Mouse (Mus musculus) thymus, postnatal 14 days (tissue): ENCODE data around the gene Jmjd7.

Experiments
- DNase-seq: peaks from one replicate; pipeline ENCODE4 v3.0.0; 2021

Gene Jmjd7

GRCm38 (mm10) chr2:120026984-120027949 is at the start of gene Jmjd7, which contains the start of gene Gm28042:
Jmjd7 (plus strand) TSS chr2:120027483.
Gm28042 (plus strand) TSS chr2:120027493.
- peak; percentile 97 for DNase-seq

DNA sequence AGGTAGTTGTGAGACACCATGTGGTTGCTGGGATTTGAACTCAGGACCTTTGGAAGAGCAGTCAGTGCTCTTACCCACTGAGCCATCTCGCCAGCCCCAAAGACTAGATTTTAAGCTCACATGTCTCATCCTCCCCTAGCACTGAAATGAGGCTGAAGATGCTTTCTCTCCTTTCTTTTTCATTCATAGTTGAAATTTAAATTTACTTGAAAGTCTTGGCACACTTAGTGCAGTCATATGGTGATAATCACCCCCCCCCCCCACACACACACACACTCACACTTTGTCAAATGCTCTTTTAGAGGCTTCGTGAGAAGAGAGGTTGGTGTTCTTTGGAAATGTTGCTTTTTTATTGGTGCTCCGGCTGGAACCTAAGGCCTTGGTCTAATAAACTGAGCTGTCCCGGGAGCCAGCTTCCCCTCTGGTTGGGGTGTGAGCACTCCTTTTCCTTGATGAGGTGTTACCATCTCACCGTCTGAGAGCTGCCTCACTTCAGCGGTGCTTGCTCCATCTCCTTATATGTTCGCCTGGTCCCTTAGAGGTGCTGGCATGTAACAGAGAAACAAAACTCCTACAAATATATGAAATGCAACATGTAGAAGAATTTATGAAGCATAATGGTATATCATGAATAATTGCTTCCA is 46.8 kb upstream of the Jmjd7 start:
- DNase-seq = no peak

GRCm38 (mm10) chr2:119981631-119982030 is 45.7 kb upstream of the Jmjd7 start:
- DNase-seq = no peak

GRCm38 (mm10) chr2:119985871-119986270 is 41.4 kb upstream of the Jmjd7 start:
- DNase-seq = no peak

- no peak for DNase-seq
Measured at GRCm38 (mm10) chr2:119986369-119986768, 40.9 kb upstream of the Jmjd7 start.

DNA sequence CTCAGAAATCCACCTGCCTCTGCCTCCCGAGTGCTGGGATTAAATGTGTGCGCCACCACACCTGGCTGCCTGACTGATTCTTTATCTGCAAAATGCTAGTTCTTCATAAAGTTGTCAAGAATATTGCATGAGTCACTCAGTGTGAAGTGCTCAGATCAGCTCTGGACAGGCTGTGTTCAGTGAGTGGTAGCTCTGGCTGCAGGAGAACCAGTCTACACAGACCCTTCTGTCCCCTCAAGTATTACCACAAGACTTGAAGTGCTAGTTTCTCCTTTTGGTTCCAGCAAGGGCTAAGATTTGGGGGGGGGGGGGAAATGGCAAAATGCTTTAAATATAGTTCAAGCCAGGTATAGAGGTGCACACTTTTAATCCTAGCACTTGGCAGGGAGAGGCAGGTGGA is 39.8 kb upstream of the Jmjd7 start:
- DNase-seq = no peak

DNA sequence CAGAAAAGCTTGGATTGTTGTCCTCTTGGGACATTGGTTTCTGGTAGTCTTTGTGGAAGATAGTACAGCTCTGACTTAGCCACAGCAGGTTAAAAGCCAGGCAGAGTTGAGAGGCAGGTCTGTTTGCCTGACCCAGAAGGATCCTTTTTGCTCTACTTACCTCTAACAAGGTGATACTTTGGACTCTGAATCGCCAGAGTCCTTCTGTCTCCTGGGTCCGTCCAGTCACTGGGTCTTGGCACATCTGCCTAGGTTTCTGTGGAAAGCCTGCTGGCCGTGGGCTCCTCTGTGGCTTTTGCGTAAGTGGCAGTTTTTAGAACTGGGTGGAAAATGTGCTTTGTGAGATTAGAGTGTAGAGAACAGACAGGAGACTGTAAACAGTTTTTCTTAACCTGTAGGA is 38.3 kb upstream of the Jmjd7 start:
- DNase-seq = no peak

DNA sequence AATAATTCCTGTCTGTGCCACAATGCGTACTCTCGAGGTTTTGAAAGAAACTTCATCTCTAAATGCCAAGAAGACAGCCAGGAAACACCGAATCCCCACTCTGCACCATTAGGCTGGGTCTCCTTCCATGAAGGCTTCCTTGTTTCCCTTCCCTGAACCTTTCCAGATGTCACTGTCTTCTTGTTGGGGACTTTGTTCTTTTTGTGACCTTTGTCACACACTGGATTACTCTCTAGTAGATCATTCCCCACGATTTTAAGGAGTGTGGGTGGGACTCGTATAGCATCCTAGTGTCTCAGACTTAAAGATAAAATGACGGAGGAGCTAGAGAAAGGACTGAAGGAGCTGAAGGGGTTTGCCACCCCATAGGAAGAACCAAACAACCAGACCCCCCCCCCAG is 36.4 kb upstream of the Jmjd7 start:
- no peak for DNase-seq

GRCm38 (mm10) chr2:119992349-119992748 is 34.9 kb upstream of the Jmjd7 start:
- DNase-seq = no peak

GRCm38 (mm10) chr2:119993515-119993914 is 33.8 kb upstream of the Jmjd7 start:
- no peak for DNase-seq

- no peak for DNase-seq
Measured at GRCm38 (mm10) chr2:119994839-119995238, 32.4 kb upstream of the Jmjd7 start.

- no peak for DNase-seq
Measured at GRCm38 (mm10) chr2:119995391-119996281, 31.6 kb upstream of the Jmjd7 start.

DNA sequence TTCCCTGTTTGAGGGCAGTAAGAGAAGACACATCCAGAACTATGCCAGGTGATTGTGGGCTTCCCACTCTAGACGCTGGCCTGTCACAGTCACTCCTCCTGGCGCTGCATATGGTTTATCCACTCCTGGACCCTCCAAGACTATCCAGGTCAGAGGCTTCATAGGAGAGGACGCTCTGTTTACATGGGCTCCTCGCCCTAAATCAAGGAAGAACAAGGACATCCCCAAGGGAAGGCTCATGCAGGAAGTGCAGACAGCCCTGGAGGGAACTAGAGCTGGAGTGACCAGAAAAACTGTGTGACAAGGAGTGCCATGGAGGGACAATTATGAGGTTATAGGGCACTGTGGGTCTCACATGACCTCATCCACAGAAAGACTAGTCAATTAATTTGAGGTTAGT is 29.9 kb upstream of the Jmjd7 start:
- DNase-seq = no peak

DNA sequence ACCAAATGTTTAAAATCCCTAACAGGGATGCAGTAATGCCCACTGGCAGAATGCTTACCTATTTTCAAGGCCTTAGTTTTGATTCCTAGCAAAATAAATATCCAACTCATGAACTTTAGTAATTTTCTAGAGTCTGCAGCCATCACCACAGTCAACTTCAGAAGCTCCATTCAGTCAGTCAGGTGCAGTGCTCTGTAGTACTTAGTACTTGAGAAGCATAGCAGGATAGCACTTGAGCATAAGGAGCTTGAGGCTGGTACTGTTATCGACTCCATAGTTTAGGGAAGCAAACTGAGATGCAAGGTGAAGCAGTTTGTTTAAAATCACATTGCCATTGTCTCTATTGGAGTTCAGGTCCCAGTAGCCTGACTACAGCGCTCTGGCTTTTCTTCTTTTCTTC is 27.6 kb upstream of the Jmjd7 start:
- no peak for DNase-seq

GRCm38 (mm10) chr2:120000882-120001584 is 26.2 kb upstream of the Jmjd7 start:
- no peak for DNase-seq

- DNase-seq = no peak
Measured at GRCm38 (mm10) chr2:120001956-120002355, 25.3 kb upstream of the Jmjd7 start.

- DNase-seq = no peak
Measured at GRCm38 (mm10) chr2:120003970-120004369, 23.3 kb upstream of the Jmjd7 start.

GRCm38 (mm10) chr2:120006696-120007095 is 20.6 kb upstream of the Jmjd7 start:
- DNase-seq = no peak

DNA sequence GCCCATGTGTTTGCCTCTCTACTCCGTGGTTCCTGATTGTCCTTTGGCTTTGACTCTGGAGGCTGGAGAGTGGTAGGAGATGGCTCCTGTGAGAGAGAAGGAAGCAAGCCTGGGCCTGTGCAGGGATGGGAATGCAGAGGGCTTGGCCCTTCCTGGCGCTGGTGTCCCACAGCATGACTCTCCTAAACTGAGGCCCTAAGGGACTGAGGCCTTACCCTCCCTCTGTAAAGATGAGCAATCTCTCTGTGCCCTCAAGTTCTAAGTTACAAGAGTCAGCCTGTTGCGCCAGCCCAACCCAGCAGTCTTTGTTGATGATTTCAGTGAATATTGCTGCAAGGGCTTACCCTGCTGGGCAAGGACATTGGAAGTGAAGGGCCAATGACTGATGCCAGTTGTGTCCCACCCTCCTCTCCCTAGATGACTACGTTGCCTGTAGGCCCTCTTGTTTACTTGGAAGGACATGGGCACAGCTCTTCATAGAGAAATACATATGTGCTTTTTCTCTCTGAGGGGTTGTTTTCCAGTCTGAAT is 19.5 kb upstream of the Jmjd7 start:
- no peak for DNase-seq

GRCm38 (mm10) chr2:120008672-120009071 is 18.6 kb upstream of the Jmjd7 start:
- no peak for DNase-seq

GRCm38 (mm10) chr2:120011462-120012200 is 15.7 kb upstream of the Jmjd7 start:
- DNase-seq = peak; percentile 58
